In the genomic region with DNA sequence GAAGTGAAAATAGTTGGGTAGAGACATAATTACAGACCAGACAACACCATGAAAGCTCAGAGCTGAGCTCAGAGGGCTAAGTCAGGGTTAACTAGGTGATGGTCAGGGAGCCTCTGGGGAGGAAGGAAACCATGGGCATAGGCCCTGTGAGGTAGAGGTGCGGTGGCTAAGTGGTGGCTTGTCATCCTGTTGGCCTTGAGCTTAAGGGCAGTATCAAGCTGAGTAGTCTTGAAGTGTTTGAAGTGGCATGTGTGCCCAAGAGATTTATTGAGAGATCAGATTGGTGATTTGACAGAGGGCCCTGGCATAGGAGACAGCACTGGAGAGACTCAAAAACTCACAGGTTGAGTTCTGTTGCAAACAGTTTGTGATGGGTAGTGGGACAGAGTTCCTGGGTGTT, we compare ENCODE assay signal across 24 mouse cellular contexts.
"Had no signal": no experiment of that assay in that cellular context is flagged by ENCODE, and none has a peak within 500 bp of the region (broad histone marks: within the 10 kb centered on the region; RNA-seq: fewer than 3 reads in every experiment).

No protein-coding gene starts in this region.

- DNase-seq: kidney, adult 2 months; kidney, postnatal 25 days; layer of hippocampus, adult 9-11 months; liver; lung, adult 2 months; lung, postnatal 14 days; lung, postnatal 4 days; midbrain, embryonic 14.5 days; right cerebral cortex, adult 18-20 months; right cerebral cortex, postnatal 14 days; spleen, adult 18-20 months; thymus, adult 2 months; thymus, postnatal 14 days; thymus, postnatal 4 days had no signal

- H3K4me2 ChIP-seq: limb, embryonic 13.5 days; liver, embryonic 12.5 days; liver, embryonic 15.5 days had no signal

- H3K4me3 ChIP-seq: layer of hippocampus, adult 2 months; limb, embryonic 10.5 days; limb, embryonic 13.5 days; liver, embryonic 12.5 days; liver, embryonic 15.5 days; midbrain, embryonic 10.5 days; myocyte had no signal

- H3K27ac ChIP-seq: kidney, postnatal 0 days; layer of hippocampus, adult 2 months; limb, embryonic 10.5 days; limb, embryonic 13.5 days; liver, embryonic 12.5 days; liver, embryonic 15.5 days; midbrain, embryonic 10.5 days; stomach, postnatal 0 days had no signal

- H3K9me3 ChIP-seq: limb, embryonic 10.5 days; limb, embryonic 13.5 days; liver, embryonic 12.5 days; liver, embryonic 15.5 days; midbrain, embryonic 10.5 days had no signal

- H3K9ac ChIP-seq: limb, embryonic 13.5 days; liver, embryonic 12.5 days; liver, embryonic 15.5 days had no signal

- H3K36me3 ChIP-seq: limb, embryonic 13.5 days; liver, embryonic 15.5 days; midbrain, embryonic 10.5 days had no signal

- H3K27me3 ChIP-seq: limb, embryonic 13.5 days; liver, embryonic 12.5 days; liver, embryonic 15.5 days had no signal

- ATAC-seq: intestine, postnatal 0 days; liver, embryonic 12.5 days had no signal
